Mouse (Mus musculus) T-cell, adult 2 months (primary cell): Measurements from ENCODE around the gene Lca5.

Experiments
- DNase-seq: peaks from one replicate; pipeline ENCODE4 v3.0.0; 2022; ENCODE audit warnings: low spot score

Gene Lca5

DNA sequence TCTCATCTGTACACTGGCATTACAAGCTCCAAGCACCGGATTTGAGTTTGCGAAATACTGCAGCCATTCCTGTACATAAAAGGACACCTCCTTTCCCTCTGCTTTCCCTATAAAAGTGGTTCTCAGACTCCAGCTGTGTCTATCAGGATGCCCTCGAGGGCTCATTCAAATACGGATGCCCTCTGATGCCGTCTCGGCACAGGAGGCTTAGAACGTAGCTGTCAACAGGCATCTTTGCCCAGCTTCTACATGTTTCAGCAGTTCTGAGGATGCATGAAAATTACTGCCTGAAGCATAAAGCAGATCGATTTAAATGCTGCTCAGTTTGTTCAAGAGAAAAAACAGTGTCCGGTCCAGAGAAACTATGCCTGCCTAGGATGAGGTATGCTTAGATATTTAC lies 51.4 kb downstream of the Lca5 start:
- DNase-seq, result no peak

DNA sequence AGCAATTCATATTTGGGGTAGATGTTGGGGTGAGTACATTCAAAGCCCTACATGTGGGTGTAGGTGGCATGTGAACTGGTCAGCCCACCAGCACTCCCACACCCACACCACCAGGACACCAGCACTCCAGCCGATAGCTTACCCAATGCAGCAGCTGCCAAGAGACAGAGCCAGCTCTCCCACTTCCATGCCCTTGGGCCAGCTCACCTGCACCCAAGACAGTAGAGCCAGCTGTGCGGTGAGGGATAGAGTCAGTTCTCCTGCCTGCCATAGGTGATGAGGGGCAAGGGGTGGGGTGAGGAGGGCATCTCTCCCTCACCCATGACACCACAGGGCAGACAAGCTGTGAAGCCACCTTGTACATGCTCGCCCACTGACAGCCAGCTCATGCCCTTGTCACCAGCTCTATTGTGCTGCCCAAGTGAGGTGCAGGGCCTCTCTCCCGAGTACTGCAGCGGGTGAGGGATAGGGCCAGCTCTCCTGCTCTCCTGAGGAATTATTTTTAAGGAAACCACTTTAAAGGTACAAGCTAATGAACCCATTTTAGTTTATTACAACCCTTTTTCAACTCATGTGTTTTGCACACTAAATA lies 54.6 kb downstream of the Lca5 start:
- DNase-seq, result no peak

DNA sequence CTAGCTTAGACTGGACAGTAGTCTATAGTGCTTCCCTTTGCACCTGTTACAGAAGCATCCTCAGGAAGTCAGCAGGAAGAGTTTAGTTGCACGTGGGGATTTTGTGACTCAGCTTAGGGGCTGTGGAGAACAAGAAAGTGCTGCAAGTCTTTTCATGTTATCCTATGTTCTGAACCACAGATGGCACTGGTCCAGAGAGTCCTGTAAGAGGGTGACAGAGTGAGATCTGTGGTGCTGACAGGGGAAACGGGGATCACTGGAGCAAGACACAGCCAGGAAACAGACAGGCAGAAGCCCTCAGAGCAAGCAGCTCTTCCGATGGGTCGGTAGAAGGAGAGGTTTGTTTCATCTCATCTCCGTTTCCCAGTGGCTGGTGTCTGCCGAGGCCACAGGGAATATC lies 55.6 kb downstream of the Lca5 start:
- DNase-seq, result no peak

DNA sequence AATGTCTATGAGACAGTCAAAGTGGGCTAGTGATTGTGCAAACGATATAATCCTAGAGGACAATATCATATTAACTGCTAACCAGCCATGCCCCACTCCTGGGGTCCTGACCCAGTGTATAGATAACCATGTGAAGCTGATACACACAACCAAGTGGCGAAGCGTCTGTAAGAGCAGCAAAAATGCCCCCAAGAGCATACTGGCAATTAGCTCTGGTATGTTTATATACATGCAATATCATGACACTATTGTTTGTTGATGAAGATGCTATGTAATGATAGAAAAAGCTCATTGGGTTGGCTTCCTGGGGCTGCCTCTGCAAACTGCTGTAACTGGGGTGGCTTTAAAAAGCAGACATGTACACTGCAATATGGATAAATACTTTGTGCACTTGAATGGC lies 57.7 kb downstream of the Lca5 start:
- no peak for DNase-seq

DNA sequence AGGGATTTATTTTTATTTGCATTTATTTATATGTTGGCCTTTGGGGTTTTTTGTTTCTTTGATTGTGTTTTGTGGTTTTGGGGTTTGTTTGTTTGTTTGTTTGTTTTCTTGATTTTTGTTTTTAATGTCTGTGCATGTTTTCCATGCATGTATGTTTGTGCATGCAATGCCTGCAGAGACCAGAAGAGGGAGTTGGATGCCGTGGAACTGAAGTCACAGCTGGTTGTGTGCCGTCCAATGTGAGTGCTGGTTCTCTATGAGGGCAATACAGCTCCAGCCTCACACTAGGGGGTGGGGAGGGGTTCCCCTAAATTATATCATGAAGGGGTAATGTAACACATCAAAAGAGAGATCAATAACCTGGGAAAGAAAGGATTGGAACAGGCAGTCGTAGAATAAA lies 58.2 kb downstream of the Lca5 start:
- DNase-seq, result no peak

DNA sequence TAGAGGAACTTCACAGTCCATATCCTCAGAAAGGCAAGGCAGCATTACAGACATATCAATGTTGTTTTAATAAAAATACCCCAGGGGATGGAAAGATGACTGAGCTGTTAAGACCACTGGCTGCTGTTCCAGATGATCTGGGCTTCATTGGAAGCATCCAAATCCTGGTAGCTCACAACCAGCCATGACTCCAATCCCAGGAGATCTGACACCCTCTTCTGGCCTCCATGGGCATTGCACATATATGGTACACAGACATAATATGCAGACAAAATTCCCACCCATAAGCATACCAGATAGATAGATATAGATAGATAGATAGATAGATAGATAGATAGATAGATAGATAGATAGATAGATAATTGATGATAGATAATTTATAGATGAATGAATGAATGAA lies 59.6 kb downstream of the Lca5 start:
- DNase-seq, result no peak

DNA sequence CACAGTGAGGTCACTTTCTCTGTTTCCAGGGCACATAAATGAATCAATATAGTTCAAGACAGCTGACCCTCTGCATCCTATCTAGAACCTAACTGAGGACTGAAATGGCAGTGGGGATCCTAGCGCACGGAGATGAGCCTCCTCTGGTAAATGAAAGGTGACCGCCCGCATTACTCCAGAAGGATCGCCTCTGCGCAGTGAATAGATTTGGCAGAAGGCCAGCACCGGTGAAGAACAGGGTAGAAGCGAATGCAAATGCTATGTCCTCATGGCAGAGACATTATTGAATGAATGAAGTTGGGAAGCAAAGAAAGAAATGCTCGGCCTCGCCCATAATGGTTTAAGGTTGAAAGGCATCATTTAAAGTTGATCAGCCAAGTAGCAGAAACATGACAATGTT lies 61.3 kb downstream of the Lca5 start:
- DNase-seq, result no peak

DNA sequence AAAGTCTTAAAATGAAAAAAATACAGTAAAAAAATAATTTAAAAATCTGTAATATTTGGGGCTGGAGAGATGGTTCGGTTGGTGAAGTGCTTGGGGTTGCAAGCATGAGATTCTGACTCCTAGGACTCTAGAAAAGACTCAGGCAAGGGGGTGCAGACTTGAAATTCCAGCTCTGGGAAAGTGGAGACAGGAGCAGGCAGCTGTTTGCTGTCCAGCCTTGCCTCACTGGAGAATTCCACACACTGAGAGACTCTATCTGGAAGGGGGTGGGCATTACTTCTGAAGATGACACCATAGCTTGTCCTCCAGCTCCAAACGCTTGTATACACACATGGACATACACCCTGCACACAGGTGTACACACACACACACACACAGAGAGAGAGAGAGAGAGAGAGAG lies 63.8 kb downstream of the Lca5 start:
- no peak for DNase-seq

DNA sequence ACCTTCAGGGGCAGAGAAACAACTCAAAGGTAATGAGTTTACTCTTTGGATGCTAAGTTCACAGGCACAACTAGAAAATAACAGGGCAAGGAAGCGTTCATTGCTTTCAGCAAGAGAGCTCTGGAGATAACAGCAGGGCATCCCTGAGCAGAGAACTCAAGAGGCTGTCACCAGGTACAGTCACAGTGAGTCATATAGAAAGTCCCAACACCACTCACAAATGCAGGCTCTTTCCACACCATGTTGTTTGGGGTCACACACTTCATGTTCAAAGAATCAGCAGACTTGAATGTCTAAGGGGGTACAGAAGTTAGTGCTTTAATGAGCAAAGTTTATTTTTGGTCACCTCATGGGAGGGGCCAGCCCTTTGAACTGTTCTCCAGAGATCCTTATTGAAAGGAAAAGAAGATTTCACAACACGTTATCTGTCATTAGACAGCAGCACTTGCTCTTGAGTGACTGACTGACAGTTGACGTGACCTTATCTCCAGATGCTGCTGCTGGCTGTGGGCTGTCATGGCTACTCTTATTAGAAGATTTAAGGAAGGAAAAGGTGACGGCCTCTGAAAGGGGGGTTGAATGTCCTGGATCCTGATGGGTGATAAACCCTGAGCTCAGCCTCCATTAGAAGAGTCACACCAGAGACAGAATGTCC lies 65.3 kb downstream of the Lca5 start:
- DNase-seq, result no peak

DNA sequence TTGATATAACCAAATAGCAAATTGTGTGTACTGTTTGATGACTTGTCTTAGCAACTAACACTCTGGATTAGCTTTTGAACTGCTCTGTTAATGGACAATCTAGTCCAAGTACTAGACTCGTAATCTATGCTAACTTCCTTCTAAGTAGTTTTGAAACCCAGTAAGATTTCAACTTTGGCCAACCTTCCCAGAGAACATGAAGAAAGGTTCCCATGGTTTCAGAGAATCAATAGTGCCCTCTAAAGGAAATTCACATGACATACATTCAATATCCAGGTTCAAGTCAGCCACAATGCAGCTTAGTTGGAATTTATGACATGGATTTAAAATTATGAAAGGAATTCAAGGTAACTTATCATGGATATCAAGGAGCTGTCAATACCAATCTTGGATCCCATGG lies 70.0 kb downstream of the Lca5 start:
- no peak for DNase-seq

DNA sequence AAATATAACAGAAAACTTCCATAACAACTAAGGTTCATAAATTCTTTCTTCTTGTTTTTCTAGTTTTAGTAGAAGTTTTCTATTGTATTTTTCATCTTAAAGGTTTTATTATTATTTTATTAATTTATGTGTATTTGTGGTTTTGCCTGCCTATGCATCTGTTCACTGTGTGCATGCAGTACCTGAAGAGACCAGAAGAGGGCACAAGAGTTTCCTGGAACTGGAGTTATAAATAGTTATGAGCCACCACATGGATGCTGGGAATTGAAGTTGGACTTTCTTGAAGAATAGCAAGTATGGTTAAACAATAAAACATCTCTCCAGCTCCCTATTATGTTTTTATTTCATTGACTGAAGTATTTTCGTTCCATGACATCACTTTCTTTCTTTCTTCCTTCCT lies 72.7 kb downstream of the Lca5 start:
- DNase-seq, result no peak

DNA sequence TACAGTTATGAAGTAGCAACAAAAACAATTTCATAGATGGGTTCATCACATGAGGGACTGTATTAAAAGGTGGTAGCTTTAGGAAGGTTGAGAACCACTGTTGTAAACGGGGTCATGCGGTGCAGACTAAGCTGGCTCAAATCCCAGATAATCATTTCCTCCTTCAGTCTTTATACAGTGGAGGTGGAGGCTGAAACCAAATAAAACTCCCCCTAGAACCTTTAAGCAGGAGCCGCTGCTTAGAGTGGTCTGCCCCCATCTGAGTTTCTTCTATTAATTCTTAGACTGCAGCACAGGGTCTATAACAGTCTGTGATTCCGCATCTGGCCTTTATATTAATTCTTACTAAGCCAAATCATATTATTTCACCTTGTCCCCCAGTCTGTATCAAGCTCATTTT lies 85.1 kb downstream of the Lca5 start:
- DNase-seq, result no peak

DNA sequence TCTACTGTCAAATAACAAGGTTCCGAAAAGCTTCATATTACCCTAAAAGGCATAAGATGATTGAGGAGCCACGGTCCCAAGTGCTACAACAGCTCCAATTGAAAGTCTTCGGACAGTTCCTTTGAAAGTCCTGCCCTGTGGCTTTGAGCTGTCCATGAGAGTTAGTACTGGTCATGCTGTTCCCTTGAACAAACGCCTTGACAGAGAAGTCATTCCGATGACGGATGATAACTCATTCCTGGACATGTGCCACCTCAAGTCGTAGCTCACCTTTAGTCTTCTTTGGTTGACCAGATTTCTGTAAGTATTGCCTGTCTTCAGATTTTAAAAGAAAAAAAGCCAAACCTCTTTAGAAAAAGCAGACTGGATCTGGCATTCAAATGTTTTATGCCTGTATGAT lies 87.6 kb downstream of the Lca5 start:
- DNase-seq, result no peak

DNA sequence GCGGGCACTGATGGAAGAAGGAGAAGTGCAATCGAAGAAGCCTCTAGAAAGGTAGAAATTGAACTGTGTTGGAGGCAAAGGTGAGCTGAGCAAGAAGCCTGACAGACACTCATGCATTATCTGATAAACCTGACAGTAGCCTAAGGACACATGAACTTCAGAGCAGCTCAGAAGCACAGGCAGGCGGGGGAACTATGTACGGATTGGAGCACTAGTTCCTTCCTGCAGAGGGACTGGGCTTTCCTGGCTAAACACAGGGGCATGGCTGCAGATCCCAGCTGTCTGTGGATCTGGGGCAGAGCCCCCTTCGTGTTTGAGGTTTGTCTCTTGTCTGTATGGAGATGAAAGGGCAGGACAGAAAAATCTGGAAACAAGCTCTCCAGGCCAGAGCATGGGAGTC lies 89.8 kb downstream of the Lca5 start:
- no peak for DNase-seq

DNA sequence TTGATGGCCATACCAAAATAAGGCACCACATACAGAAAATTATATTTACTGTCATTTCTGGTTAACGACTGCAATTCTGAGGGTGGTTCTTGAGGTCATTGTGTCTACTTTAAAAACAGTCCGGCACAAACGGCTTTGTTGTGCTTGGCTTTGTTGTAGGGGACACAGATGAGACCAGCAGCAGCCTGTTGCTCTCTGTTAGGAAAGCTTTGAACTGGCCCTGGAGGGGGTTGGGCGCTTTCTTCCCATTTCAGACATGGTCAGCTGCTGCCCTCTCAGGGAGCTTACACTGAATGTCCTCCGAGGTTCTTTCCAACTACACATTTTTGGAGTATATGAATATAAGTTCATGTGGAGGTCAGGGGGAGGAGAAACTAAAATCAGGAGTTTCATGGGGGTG lies 90.3 kb downstream of the Lca5 start:
- no peak for DNase-seq

DNA sequence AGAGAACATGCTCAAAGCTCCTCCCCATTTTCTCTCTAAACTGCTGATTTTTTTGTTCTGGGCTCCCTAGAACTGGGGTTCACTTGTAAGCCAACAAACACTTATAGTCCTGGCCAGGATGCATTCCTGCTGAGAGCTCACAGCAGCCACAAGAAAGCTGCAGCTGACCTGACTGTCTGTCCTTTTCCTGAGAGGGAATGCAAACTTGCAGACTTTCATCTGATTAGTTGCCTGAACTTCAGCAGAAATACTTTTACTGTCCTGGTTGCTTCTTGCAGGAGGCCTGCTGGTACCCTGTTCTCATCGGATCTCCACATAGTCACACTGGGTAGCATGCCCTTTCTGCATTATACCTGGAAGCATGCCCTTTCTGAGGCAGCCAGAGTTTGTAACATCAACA lies 91.0 kb downstream of the Lca5 start:
- no peak for DNase-seq

DNA sequence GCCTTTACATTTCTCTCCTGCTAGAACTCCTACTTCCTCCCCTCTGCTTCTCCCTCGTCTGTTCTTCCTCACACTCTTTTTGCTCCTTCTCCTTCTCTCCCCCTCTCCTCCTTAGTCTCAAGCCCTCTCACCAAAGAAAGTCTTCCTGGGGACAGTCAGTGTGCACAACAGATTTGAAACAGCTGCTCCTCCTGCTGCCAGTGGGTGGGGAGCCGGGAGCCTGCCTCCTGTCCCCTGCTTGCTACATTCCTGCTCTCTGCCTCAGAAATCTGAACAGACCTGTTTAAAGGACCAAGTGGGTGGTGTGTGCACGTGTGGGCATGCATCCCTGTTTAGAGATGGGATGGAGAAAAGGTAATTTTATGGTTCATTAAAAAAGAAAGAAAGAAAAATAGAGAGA lies 91.4 kb downstream of the Lca5 start:
- no peak for DNase-seq

DNA sequence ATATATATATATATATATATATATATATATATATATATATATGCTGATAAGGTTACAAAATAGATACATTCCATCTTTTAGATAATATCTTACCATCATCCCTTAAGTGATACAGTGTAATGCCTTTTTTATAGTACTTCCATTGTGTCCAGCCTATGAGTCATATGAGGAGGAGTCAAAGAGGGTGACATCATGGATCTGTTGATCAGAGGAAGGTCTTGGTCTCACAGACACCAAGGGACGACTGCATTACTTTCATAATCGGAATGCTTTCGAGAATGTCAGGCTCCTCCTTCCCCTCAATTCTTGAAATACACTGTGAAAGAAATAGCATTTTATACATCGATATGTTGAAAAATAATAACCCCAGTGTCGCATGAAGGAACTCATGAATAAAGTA lies 93.4 kb downstream of the Lca5 start:
- no peak for DNase-seq

DNA sequence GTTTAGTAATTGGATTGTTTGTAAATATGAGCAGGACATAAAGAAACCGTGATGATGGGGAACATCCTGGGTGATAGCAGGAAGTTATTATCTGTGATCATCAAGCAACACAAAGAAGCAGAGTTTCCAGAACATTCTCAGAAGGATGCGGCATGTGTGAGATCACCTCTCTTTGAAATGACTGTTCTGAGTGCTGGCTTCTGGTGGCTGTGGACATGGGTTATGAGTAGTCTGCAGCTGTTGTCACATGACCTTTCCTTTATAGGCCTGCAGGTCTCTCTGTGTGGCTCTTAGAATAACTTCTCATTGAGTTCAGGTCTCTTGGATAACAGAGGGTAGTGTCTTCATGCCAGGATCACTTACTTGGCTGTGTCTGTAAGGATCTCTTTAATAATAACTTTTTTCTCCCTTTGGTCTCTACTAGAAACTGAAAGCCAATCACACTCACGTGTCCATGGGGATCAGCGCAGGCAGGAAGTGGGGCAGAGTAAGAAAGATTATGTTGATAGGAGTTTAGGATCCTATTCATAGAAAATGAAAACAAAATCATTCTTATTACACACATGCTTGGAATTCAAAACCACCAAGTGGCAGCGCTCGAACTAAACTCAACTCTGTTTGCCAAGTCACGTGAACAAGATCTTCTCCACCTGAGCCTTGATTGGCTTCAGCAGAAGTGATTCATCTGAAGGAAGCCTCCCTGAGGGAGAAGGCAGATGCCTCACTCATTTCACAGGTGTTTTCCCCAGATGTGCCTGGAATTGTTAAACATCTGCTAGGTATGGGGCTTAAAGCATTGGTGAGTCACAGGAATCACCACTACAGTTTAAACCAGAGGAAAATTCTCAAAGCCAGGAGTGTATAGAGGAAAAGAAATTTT lies 98.2 kb downstream of the Lca5 start:
- no peak for DNase-seq
